Mouse (Mus musculus): ENCODE data around the gene Glrb. TPM values are rescaled to one million over a fixed set of nuclear protein-coding genes. Genes with fewer than 3 reads are reported as not detected.

Glrb gene
- total and polyA plus RNA-seq, 2 experiments from 2014 or later: 56.9 to 79.4 TPM

DNA sequence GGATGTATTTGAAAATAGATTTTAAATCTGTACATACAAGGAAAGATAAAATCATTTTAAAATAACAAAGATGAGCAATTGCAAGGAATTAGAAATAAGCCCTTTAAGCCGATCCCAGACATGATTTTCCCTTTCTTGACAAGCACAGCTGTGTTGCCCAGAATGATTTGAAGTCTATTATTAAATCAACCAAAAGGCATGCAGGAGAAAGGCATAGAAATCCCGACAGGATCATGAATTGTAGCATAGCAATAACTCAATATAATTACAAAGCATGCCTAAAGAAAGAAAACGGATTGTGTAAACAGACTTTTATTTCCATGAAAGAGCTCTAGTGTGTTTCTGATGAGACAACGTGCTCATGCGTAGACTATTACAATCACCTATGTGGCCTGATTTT, 39.4 kb downstream of the Glrb start:
- Histone ChIP-seq H3K27me3 (ENCODE audit: insufficient read depth, low read length) (no peaks in the 10 kb centered on the region), H3K9me3 (ENCODE audit: low read length) (no peaks in the 10 kb centered on the region), H3K4me3 (ENCODE audit: low read depth, low read length) (no peak overlapping the region), H3K9ac (no peak overlapping the region), H3K4me1 (ENCODE audit: insufficient read depth) (0 out of 2 replicates have a peak, but pooled peaks cover 4% of the 10 kb centered on the region), H3K36me3 (ENCODE audit: insufficient read depth) (peaks cover 10% of the 10 kb centered on the region; the same call in 1 of the 2 replicates), H3K27ac (ENCODE audit: low read depth, low read length) (no peak overlapping the region), H3K4me2 (ENCODE audit: low read depth) (no peak overlapping the region)
- ATAC-seq: peak; percentile 42; the same call in 1 of the 2 replicates
- no peak for TF ChIP-seq CTCF (IDR thresholded peaks at IDR 0.05; ENCODE audit: low read depth)
- DNase-seq: no peak
- WGBS: 55% methylated on average over 5 of the region's 5 CpGs

GRCm38 (mm10) chr3:80871472-80872171, 41.8 kb downstream of the Glrb start:
- Histone ChIP-seq H3K27ac (ENCODE audit: low read depth, low read length) (no peak overlapping the region), H3K36me3 (ENCODE audit: insufficient read depth) (peaks cover 10% of the 10 kb centered on the region; the same call in 1 of the 2 replicates), H3K27me3 (ENCODE audit: insufficient read depth, low read length) (no peaks in the 10 kb centered on the region), H3K4me2 (ENCODE audit: low read depth) (no peak overlapping the region), H3K9me3 (ENCODE audit: low read length) (no peaks in the 10 kb centered on the region), H3K4me1 (ENCODE audit: insufficient read depth) (0 out of 2 replicates have a peak, but pooled peaks cover 4% of the 10 kb centered on the region), H3K4me3 (ENCODE audit: low read depth, low read length) (no peak overlapping the region), H3K9ac (no peak overlapping the region)
- 33% methylated on average over 1 of the region's 1 CpGs for WGBS
- ATAC-seq: no peak
- no peak for DNase-seq
- TF ChIP-seq CTCF (IDR thresholded peaks at IDR 0.05; ENCODE audit: low read depth): no peak

GRCm38 (mm10) chr3:80867328-80867727, 46.1 kb downstream of the Glrb start:
- Histone ChIP-seq H3K27ac (ENCODE audit: low read depth, low read length) (no peak overlapping the region), H3K27me3 (ENCODE audit: insufficient read depth, low read length) (no peaks in the 10 kb centered on the region), H3K36me3 (ENCODE audit: insufficient read depth) (peaks cover 6% of the 10 kb centered on the region; the same call in 1 of the 2 replicates), H3K9me3 (ENCODE audit: low read length) (no peaks in the 10 kb centered on the region), H3K4me2 (ENCODE audit: low read depth) (no peak overlapping the region), H3K4me3 (ENCODE audit: low read depth, low read length) (no peak overlapping the region), H3K4me1 (ENCODE audit: insufficient read depth) (no peaks in the 10 kb centered on the region), H3K9ac (no peak overlapping the region)
- ATAC-seq (no peak), DNase-seq (no peak)
- no peak for TF ChIP-seq CTCF (IDR thresholded peaks at IDR 0.05; ENCODE audit: low read depth)
- 93% methylated on average over 3 of the region's 3 CpGs for WGBS

DNA sequence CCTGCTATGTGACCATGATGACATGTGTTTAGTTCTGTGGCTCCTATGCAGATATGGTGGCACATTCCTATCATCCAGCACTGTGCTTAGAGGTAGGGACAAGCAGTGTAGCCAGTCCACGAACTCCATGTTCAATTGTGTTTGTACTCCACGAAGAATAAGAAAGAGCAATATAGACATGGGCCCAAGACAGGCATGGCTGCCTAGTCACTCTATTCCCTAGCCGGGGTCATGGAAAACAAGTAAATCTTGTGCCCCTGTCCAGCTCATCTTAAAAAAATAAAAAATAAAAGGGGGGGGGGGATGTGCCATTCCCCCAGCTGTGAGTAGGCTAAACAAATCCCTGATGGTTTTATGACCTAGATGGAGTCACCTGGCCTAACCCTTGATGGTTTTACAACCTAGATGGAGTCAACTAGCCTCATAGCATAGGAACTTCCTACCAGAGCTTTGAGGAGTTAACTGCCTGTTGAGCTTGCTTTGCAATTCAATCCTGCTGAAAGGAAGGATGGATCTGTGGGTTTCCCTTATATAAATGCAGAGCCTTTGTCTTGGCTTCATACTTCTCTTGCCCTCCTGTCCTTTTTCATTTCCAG, 60.5 kb downstream of the Glrb start:
- no peak overlapping the region for H3K4me2 ChIP-seq (ENCODE audit: low read depth)
- H3K27me3 ChIP-seq (ENCODE audit: insufficient read depth, low read length): no peaks in the 10 kb centered on the region
- ATAC-seq: no peak
- H3K4me1 ChIP-seq (ENCODE audit: insufficient read depth): no peaks in the 10 kb centered on the region
- no peak overlapping the region for H3K4me3 ChIP-seq (ENCODE audit: low read depth, low read length)
- H3K27ac ChIP-seq (ENCODE audit: low read depth, low read length): no peak overlapping the region
- no peak for DNase-seq
- no peak for TF ChIP-seq CTCF (IDR thresholded peaks at IDR 0.05; ENCODE audit: low read depth)
- no peak overlapping the region for H3K9ac ChIP-seq
- H3K9me3 ChIP-seq (ENCODE audit: low read length): no peaks in the 10 kb centered on the region
- WGBS: 89% methylated on average over 3 of the region's 3 CpGs
- H3K36me3 ChIP-seq (ENCODE audit: insufficient read depth): peaks cover 12% of the 10 kb centered on the region

DNA sequence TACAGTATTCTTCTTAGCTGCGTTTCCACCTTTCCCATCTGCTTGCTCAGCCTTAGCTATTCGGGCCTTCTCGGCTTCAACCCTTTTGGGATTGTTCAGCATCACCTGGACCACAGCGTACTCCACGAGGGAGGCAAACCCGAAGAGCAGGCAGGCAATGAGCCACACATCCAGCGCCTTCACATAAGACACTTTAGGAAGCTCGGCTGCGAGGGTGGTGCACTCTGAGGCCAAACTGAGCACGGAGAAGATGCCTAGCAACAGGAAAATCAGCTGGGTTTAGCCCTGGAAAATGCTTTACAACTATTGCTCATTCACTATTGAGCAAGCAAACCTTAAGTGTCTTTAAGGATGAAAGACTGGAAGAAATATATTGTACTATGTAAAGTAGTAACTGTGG, 62.5 kb downstream of the Glrb start:
- DNase-seq: no peak
- Histone ChIP-seq H3K36me3 (ENCODE audit: insufficient read depth) (peaks cover 12% of the 10 kb centered on the region), H3K4me2 (ENCODE audit: low read depth) (no peak overlapping the region), H3K9ac (no peak overlapping the region), H3K27ac (ENCODE audit: low read depth, low read length) (no peak overlapping the region), H3K4me1 (ENCODE audit: insufficient read depth) (no peaks in the 10 kb centered on the region), H3K27me3 (ENCODE audit: insufficient read depth, low read length) (no peaks in the 10 kb centered on the region), H3K4me3 (ENCODE audit: low read depth, low read length) (no peak overlapping the region), H3K9me3 (ENCODE audit: low read length) (no peaks in the 10 kb centered on the region)
- no peak for ATAC-seq
- WGBS: 86% methylated on average over 10 of the region's 10 CpGs
- no peak for TF ChIP-seq CTCF (IDR thresholded peaks at IDR 0.05; ENCODE audit: low read depth)

- no peak overlapping the region for H3K9ac ChIP-seq
- H3K4me1 ChIP-seq (ENCODE audit: insufficient read depth): no peaks in the 10 kb centered on the region
- no peaks in the 10 kb centered on the region for H3K27me3 ChIP-seq (ENCODE audit: insufficient read depth, low read length)
- H3K36me3 ChIP-seq (ENCODE audit: insufficient read depth): 0 out of 2 replicates have a peak, but pooled peaks cover 3% of the 10 kb centered on the region
- no peak overlapping the region for H3K27ac ChIP-seq (ENCODE audit: low read depth, low read length)
- WGBS: 80% methylated on average over 2 of the region's 2 CpGs
- H3K4me2 ChIP-seq (ENCODE audit: low read depth): no peak overlapping the region
- ATAC-seq: no peak
- no peak for TF ChIP-seq CTCF (IDR thresholded peaks at IDR 0.05; ENCODE audit: low read depth)
- H3K9me3 ChIP-seq (ENCODE audit: low read length): no peaks in the 10 kb centered on the region
- DNase-seq: no peak
- H3K4me3 ChIP-seq (ENCODE audit: low read depth, low read length): no peak overlapping the region
Observed at GRCm38 (mm10) chr3:80845634-80846033, 67.8 kb downstream of the Glrb start.

DNA sequence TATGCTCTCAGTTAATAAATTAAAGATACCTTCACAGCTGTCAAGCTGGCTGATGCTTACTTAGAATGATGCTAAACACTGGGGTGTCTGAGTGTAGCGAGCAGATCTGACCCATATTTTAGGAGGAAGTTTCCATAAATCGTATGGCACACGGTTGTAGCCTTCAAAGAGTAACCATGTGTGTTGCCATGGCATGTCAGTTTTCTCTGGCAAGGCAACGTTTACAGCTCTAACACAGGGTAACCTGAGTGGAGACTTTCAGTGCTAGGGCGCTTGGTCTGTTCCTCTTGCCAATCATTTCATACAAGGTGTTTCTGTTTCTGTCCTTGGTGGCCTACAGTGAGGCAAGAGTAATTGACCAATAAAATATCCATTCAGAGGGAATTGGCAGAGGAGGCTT, 73.6 kb downstream of the Glrb start:
- Histone ChIP-seq H3K27ac (ENCODE audit: low read depth, low read length) (no peak overlapping the region), H3K9ac (no peak overlapping the region), H3K9me3 (ENCODE audit: low read length) (no peaks in the 10 kb centered on the region), H3K4me1 (ENCODE audit: insufficient read depth) (no peaks in the 10 kb centered on the region), H3K36me3 (ENCODE audit: insufficient read depth) (no peaks in the 10 kb centered on the region), H3K27me3 (ENCODE audit: insufficient read depth, low read length) (no peaks in the 10 kb centered on the region), H3K4me2 (ENCODE audit: low read depth) (no peak overlapping the region), H3K4me3 (ENCODE audit: low read depth, low read length) (no peak overlapping the region)
- DNase-seq: no peak
- ATAC-seq: no peak
- no peak for TF ChIP-seq CTCF (IDR thresholded peaks at IDR 0.05; ENCODE audit: low read depth)
- WGBS: 83% methylated on average over 5 of the region's 5 CpGs
